In the genomic region with DNA sequence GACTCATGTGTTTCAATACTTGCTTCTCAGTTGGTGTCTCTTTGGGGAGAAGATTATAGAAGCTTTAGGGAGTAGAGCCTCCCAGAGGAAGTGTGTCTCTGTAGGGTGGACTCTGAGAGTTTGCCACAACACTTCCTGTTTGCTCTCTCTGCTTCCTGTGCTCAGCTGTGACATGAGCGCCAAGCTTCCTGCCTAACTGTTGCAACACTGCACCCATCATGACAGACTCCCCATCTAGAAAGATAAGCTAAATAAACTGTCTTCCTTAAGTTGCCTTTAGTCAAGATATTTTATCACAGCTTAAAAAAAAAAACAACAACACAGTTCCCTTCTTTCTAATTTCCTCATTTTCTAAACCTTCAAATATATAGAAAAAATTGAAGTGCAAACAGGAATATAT, we compare ENCODE assay signal across 25 mouse cellular contexts.
DNase-seq lines count a peak whose midpoint lies in the region; ATAC-seq and TF ChIP-seq lines count a peak whose summit lies in the region.
"Had no signal": no experiment of that assay in that cellular context is flagged by ENCODE, and none has a peak within 500 bp of the region (broad histone marks: within the 10 kb centered on the region; RNA-seq: fewer than 3 reads in every experiment).

No protein-coding gene starts in this region.

- no peaks in the 10 kb centered on the region for H3K27me3 ChIP-seq in MEL (ENCODE audit: control insufficient read depth in 1 of 2, insufficient read depth in 2 of 2, low read length in 2 of 2)

- no peaks in the 10 kb centered on the region for H3K9me3 ChIP-seq in MEL (replicated peaks; ENCODE audit: insufficient read depth, low read length)
- H3K9me3 ChIP-seq: embryonic facial prominence, embryonic 15.5 days; forebrain, embryonic 10.5 days; forebrain, embryonic 12.5 days had no signal

- peak; percentile 94 for DNase-seq in MEL (ENCODE audit: low read depth, low spot score)
- no peak for DNase-seq in adrenal gland, adult 18-20 months (ENCODE audit: low spot score in 2 of 2)
- no peak for DNase-seq in left cerebral cortex, postnatal 36 days (ENCODE audit: low spot score in 2 of 2)
- DNase-seq in heart, postnatal 36 days, result no peak
- DNase-seq: adrenal gland, adult 8-10 months; adrenal gland, postnatal 14 days; adrenal gland, postnatal 36 days; B cell, adult 2 months; cerebellum, adult 11-12 months; cerebellum, adult 2 months; cerebellum, adult 9-10 months; cerebellum, postnatal 10 days; cerebellum, postnatal 25 days; embryo, embryonic 11 days had no signal

- TF ChIP-seq RAD21 in MEL (IDR thresholded peaks at IDR 0.05; ENCODE audit: low read depth, low read length), result no peak

- no peak overlapping the region for H3K4me3 ChIP-seq in MEL (ENCODE audit: control insufficient read depth in 1 of 2, insufficient read depth in 1 of 2, low read depth in 2 of 2, low read length in 2 of 2)
- H3K4me3 ChIP-seq: embryonic facial prominence, embryonic 13.5 days; embryonic facial prominence, embryonic 15.5 days; erythroblast, embryonic 14.5 days; forebrain, embryonic 10.5 days; forebrain, embryonic 12.5 days had no signal

- no peak overlapping the region for H3K9ac ChIP-seq in MEL (ENCODE audit: control insufficient read depth, low read depth, low read length, poor library complexity, severe bottlenecking)
- H3K9ac ChIP-seq: embryonic facial prominence, embryonic 13.5 days; embryonic facial prominence, embryonic 15.5 days; forebrain, embryonic 12.5 days had no signal

- TF ChIP-seq CTCF in MEL (IDR thresholded peaks at IDR 0.05 in 2 of 3, conservative IDR thresholded peaks at IDR 0.05 in 1 of 3; ENCODE audit: control insufficient read depth in 1 of 3, insufficient read depth in 1 of 3, low read depth in 2 of 3, low read length in 3 of 3, poor library complexity in 1 of 3, severe bottlenecking in 1 of 3), result peak in 1 of 3 experiments; percentile 0; a peak in 1 of 6 replicates

- H3K27ac ChIP-seq in MEL (ENCODE audit: control insufficient read depth, low read depth, low read length), result peak overlapping the region; percentile 91
- H3K27ac ChIP-seq: embryonic facial prominence, embryonic 13.5 days; embryonic facial prominence, embryonic 15.5 days; forebrain, embryonic 10.5 days; forebrain, embryonic 12.5 days had no signal

- intact Hi-C loops in left cerebral cortex, postnatal 36 days (cut with DNase I), result loop anchor here (5.0 to 10.0 kb wide), 3 partner anchors 355 to 1653 kb away; a partner anchor contains a TSS
- intact Hi-C loops in heart, postnatal 36 days (cut with DNase I), result no loop called here

- no peaks in the 10 kb centered on the region; the same call in 1 of the 2 replicates for H3K79me2 ChIP-seq in MEL (ENCODE audit: control insufficient read depth, insufficient read depth, low read length, poor library complexity)

- H3K36me3 ChIP-seq in MEL (ENCODE audit: control insufficient read depth in 1 of 2, insufficient read depth in 2 of 2, low read length in 2 of 2), result peaks cover 0 to 13% of the 10 kb centered on the region in 2 experiments; a peak in 2 of 4 replicates
- H3K36me3 ChIP-seq: embryonic facial prominence, embryonic 13.5 days; embryonic facial prominence, embryonic 15.5 days; forebrain, embryonic 10.5 days; forebrain, embryonic 12.5 days; G1E had no signal

- TF ChIP-seq POLR2A in MEL (IDR thresholded peaks at IDR 0.05; ENCODE audit: control insufficient read depth in 1 of 2, insufficient read depth in 1 of 2, low read depth in 1 of 2, low read length in 2 of 2, poor library complexity in 1 of 2), result 0 out of 4 replicates have a peak, but pooled peaks of 1 of the 2 experiments have one; percentile 38

- peak; percentile 71 for ATAC-seq in common myeloid progenitor, adult 5-6 weeks (replicated peaks; ENCODE audit: low read depth, poor library complexity, severe bottlenecking)
- peak; percentile 72 for ATAC-seq in megakaryocyte progenitor cell, adult 5-6 weeks (replicated peaks; ENCODE audit: poor library complexity)
- ATAC-seq: CD4-positive, CD25-positive, alpha-beta regulatory T cell, adult 4 months; forebrain, embryonic 14.5 days; forebrain, embryonic 16.5 days had no signal

- peaks cover 3 to 8% of the 10 kb centered on the region in 2 experiments for H3K4me1 ChIP-seq in MEL (ENCODE audit: control insufficient read depth in 1 of 2, insufficient read depth in 2 of 2, low read length in 2 of 2)
- H3K4me1 ChIP-seq: embryonic facial prominence, embryonic 15.5 days had no signal

- peak; percentile 95 to 96 for TF ChIP-seq EP300 in MEL (IDR thresholded peaks at IDR 0.05; ENCODE audit: low read depth in 1 of 2, low read length in 2 of 2)

TF ChIP-seq in MEL, 35 proteins besides CTCF, POLR2A, EP300 and RAD21:
- TF ChIP-seq ZNF384 (IDR thresholded peaks at IDR 0.05; ENCODE audit: low read depth, low read length) (peak; percentile 97), JUND (IDR thresholded peaks at IDR 0.05; ENCODE audit: low read depth, low read length) (peak; percentile 60; the same call in 1 of the 2 replicates), MAX (IDR thresholded peaks at IDR 0.05; ENCODE audit: low read length) (peak; percentile 81), ZC3H11A (IDR thresholded peaks at IDR 0.05; ENCODE audit: low read depth, low read length) (no peak), NELFE (IDR thresholded peaks at IDR 0.05; ENCODE audit: low read depth, low read length) (peak; percentile 16; the same call in 1 of the 2 replicates), ELF1 (IDR thresholded peaks at IDR 0.05; ENCODE audit: low read depth, low read length) (peak; percentile 89), CHD1 (IDR thresholded peaks at IDR 0.05; ENCODE audit: low read depth, low read length) (no peak), HCFC1 (IDR thresholded peaks at IDR 0.05; ENCODE audit: low read depth, low read length) (peak; percentile 69; the same call in 1 of the 2 replicates), ZKSCAN1 (IDR thresholded peaks at IDR 0.05; ENCODE audit: low read depth, low read length) (no peak; the same call in 1 of the 2 replicates), ZMIZ1 (IDR thresholded peaks at IDR 0.05; ENCODE audit: low read depth, low read length) (no peak), BHLHE40 (IDR thresholded peaks at IDR 0.05; ENCODE audit: borderline replicate concordance, low read depth, low read length) (0 out of 2 replicates have a peak, but pooled peaks have one; percentile 51), MXI1 (IDR thresholded peaks at IDR 0.05; ENCODE audit: low read depth, low read length) (peak; percentile 68; the same call in 1 of the 2 replicates), SMC3 (IDR thresholded peaks at IDR 0.05; ENCODE audit: low read depth, low read length) (no peak), MAFK (IDR thresholded peaks at IDR 0.05; ENCODE audit: borderline replicate concordance, low read depth, low read length) (no peak), MAZ (IDR thresholded peaks at IDR 0.05; ENCODE audit: low read depth, low read length) (peak; percentile 41; the same call in 1 of the 2 replicates), GATA1 (IDR thresholded peaks at IDR 0.05; ENCODE audit: low read depth, low read length) (peak; percentile 94), MYB (IDR thresholded peaks at IDR 0.05; ENCODE audit: low read depth, low read length) (peak; percentile 91), TCF12 (IDR thresholded peaks at IDR 0.05; ENCODE audit: low read depth, low read length) (peak; percentile 80), ETS1 (IDR thresholded peaks at IDR 0.05; ENCODE audit: low read depth, low read length) (peak; percentile 96), TBP (IDR thresholded peaks at IDR 0.05; ENCODE audit: low read depth, low read length) (0 out of 2 replicates have a peak, but pooled peaks have one; percentile 54), MYC (IDR thresholded peaks at IDR 0.05; ENCODE audit: low read depth, low read length) (peak; percentile 90), TAL1 (IDR thresholded peaks at IDR 0.05; ENCODE audit: low read length) (0 out of 2 replicates have a peak, but pooled peaks have one; percentile 15), USF2 (IDR thresholded peaks at IDR 0.05; ENCODE audit: borderline replicate concordance in 1 of 2, insufficient read depth in 1 of 2, low read depth in 1 of 2, low read length in 2 of 2) (no peak), KAT2A (conservative IDR thresholded peaks at IDR 0.05; ENCODE audit: low read depth, low read length) (peak; percentile 49), RCOR1 (IDR thresholded peaks at IDR 0.05; ENCODE audit: low read depth, low read length) (peak; percentile 76), SIN3A (IDR thresholded peaks at IDR 0.05; ENCODE audit: low read length) (peak; percentile 89)
